Mouse (Mus musculus) MEL (cell line): ENCODE measurements around the gene Hmga1. TPM values are rescaled to one million over a fixed set of nuclear protein-coding genes. Genes with fewer than 3 reads are reported as not detected.

Experiments
- polyA plus RNA-seq, 2 experiments: library from polyadenylated mRNA; stranded (reverse) in 1 of 2; unstranded in 1 of 2; fragments of >175 nt in 1 of 2; fragments of >200 nt in 1 of 2; gene quantifications; 2 replicates each; pipeline versions ENCODE4 v1.2.1 to v1.2.4; 2012; ENCODE audit warnings: low replicate concordance in 2 of 2, low read depth in 1 of 2; ENCODE audit not compliant: insufficient read length in 2 of 2, insufficient read depth in 1 of 2, missing spikeins in 1 of 2
- total RNA-seq: library from RNA; depleted of rRNA; stranded (reverse); fragments of 300-350 nt; gene quantifications from 2 replicates; pipeline ENCODE4 v1.2.3, GENCODE M21; 2012; rRNA removed

Hmga1 gene
- total and polyA plus RNA-seq, 3 experiments, result 96.0 to 112 TPM; not detected in 1

Other genes with a start within 250 kb of the Hmga1 start
- not detected in 2 replicates for gene Grm4, start 35.1 kb upstream of the Hmga1 start, total RNA-seq
- under 1 TPM in 1 of 2 experiments, not detected in 1; 0.06 TPM for gene Grm4, start 35.1 kb upstream of the Hmga1 start, polyA plus RNA-seq
- gene AI413582, start 9.3 kb downstream of the Hmga1 start, total RNA-seq, result 20.6 and 21.5 TPM in 2 replicates
- gene AI413582, start 9.3 kb downstream of the Hmga1 start, polyA plus RNA-seq, result 10 to 100 TPM in 1 of 2 experiments, not detected in 1; 56.5 TPM
- 93.8 and 96.5 TPM in 2 replicates for gene Nudt3, start 67.0 kb downstream of the Hmga1 start, total RNA-seq
- gene Nudt3, start 67.0 kb downstream of the Hmga1 start, polyA plus RNA-seq, result 100 to 1,000 TPM in 1 of 2 experiments, 10 to 100 TPM in 1; 97.0 to 258 TPM
- not detected in 2 replicates for gene RPS10-NUDT3, start 78.7 kb downstream of the Hmga1 start, total RNA-seq
- gene RPS10-NUDT3, start 78.7 kb downstream of the Hmga1 start, polyA plus RNA-seq, result 10 to 100 TPM in 1 of 2 experiments, not detected in 1; 37.3 TPM
- gene Rps10, start 80.2 kb downstream of the Hmga1 start, total RNA-seq, result 3,087 and 3,166 TPM in 2 replicates
- gene Rps10, start 80.2 kb downstream of the Hmga1 start, polyA plus RNA-seq, result 1,000 to 10,000 TPM; 3,057 to 3,899 TPM
- gene Pacsin1, start 99.0 kb downstream of the Hmga1 start, total RNA-seq, result not detected in 2 replicates
- under 1 TPM in 1 of 2 experiments, not detected in 1; 0.17 TPM for gene Pacsin1, start 99.0 kb downstream of the Hmga1 start, polyA plus RNA-seq
- not detected in 2 replicates for gene Spdef, start 172.5 kb downstream of the Hmga1 start, total RNA-seq
- gene Spdef, start 172.5 kb downstream of the Hmga1 start, polyA plus RNA-seq, result under 1 TPM in 1 of 2 experiments, not detected in 1; 0.11 TPM